Mouse (Mus musculus): ENCODE results near the gene B3galt2. TPM values are rescaled to one million over a fixed set of nuclear protein-coding genes. Genes with fewer than 3 reads are reported as not detected.
A peak's percentile ranks its signal among the peaks of the same experiment; 100 is the strongest.

Gene B3galt2
- total RNA-seq, 2 experiments from 2014 or later: 0.05 TPM; not detected in 1

GRCm38 (mm10) chr1:143701736-143702135 lies 61.3 kb downstream of the B3galt2 start:
- no peak for ATAC-seq (replicated peaks; ENCODE audit: low FRiP score, low TSS enrichment, poor library complexity, severe bottlenecking)

- ATAC-seq (replicated peaks; ENCODE audit: low FRiP score, low TSS enrichment, poor library complexity, severe bottlenecking): peak; percentile 51
Measured at GRCm38 (mm10) chr1:143702141-143702740, 61.8 kb downstream of the B3galt2 start.

GRCm38 (mm10) chr1:143702741-143703262 lies 62.3 kb downstream of the B3galt2 start, which contains the start of gene Cdc73:
Gene Cdc73, minus strand, starts transcription at chr1:143702893.
- ATAC-seq (replicated peaks; ENCODE audit: low FRiP score, low TSS enrichment, poor library complexity, severe bottlenecking): peak; percentile 90

Other genes starting within 250 kb of the B3galt2 start
- gene Cdc73, start 62.2 kb downstream of the B3galt2 start, total RNA-seq (2014; fragmentation: Nextera tagmentation): 77.8 and 82.6 TPM in 2 replicates
- 18.4 and 25.9 TPM in 2 replicates for gene Cdc73, start 62.2 kb downstream of the B3galt2 start, total RNA-seq (2017)
- gene Glrx2, start 75.7 kb downstream of the B3galt2 start, total RNA-seq (2014; fragmentation: Nextera tagmentation): 68.9 and 106 TPM in 2 replicates
- gene Glrx2, start 75.7 kb downstream of the B3galt2 start, total RNA-seq (2017): 51.3 and 54.5 TPM in 2 replicates
- gene Trove2, start 136.4 kb downstream of the B3galt2 start, total RNA-seq (2014; fragmentation: Nextera tagmentation): 0.85 and 2.1 TPM in 2 replicates
- 1.7 and 5.1 TPM in 2 replicates for gene Trove2, start 136.4 kb downstream of the B3galt2 start, total RNA-seq (2017)
- 99.1 and 112 TPM in 2 replicates for gene Uchl5, start 136.6 kb downstream of the B3galt2 start, total RNA-seq (2014; fragmentation: Nextera tagmentation)
- gene Uchl5, start 136.6 kb downstream of the B3galt2 start, total RNA-seq (2017): 140 and 180 TPM in 2 replicates

Data from megakaryocyte-erythroid progenitor cell, adult 5-6 weeks (primary cell).